Mouse (Mus musculus): ENCODE measurements at regions not wholly inside any gene's neighbourhood (a gene's known extent, or its start where the extent isn't known, plus 50 kb on each side); places are given as distances from the start of the nearest gene placed in this dataset.

DNA sequence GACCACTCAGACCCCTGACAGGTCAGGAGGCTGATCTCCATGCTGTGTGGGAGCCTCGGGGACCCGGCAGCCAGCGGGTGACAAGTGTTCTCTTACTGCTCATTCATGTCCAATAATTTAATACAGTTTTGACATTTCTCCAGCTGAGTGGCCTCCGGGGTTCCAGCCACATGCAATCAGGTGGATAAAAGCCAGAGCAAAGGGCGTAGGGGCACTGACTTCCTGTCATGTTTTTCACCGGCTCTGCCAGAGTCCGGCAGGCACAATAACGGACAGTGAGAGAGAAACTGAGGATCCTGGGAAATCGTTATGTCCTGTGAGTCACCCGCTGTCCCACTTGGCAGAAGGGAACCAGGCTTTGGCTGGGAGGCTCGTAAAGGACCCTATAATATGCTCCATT is 412.8 kb downstream of the Ptpru start:
- H3K27me3 ChIP-seq (ENCODE audit: control insufficient read depth, insufficient read depth, low read length) = no peaks in the 10 kb centered on the region
- no peak overlapping the region for H3K9ac ChIP-seq (ENCODE audit: low read depth, low read length, severe bottlenecking)
- DNase-seq (ENCODE audit: low spot score) (no peak), ATAC-seq (ENCODE audit: low FRiP score, low read depth) (no peak)
- no peak overlapping the region for H3K4me3 ChIP-seq (replicated peaks; ENCODE audit: low read length)
- H3K9me3 ChIP-seq (ENCODE audit: control insufficient read depth, low read length) = no peaks in the 10 kb centered on the region
- TF ChIP-seq POLR2A (IDR thresholded peaks at IDR 0.05; ENCODE audit: borderline replicate concordance, extremely low read depth, insufficient read depth, insufficient read length) = no peak
- H3K27ac ChIP-seq (replicated peaks; ENCODE audit: low read depth, low read length) = no peak overlapping the region
- no peak overlapping the region for H3K4me2 ChIP-seq (replicated peaks; ENCODE audit: low read depth, low read length, severe bottlenecking)
- no peaks in the 10 kb centered on the region for H3K4me1 ChIP-seq (ENCODE audit: control insufficient read depth, insufficient read depth, low read length)
- 44% methylated on average over 11 of the region's 11 CpGs for WGBS
- no peaks in the 10 kb centered on the region for H3K36me3 ChIP-seq (ENCODE audit: control insufficient read depth, insufficient read depth, low read length)

GRCm38 (mm10) chr4:131427871-131428270 is 410.2 kb downstream of the Ptpru start:
- Histone ChIP-seq H3K27me3 (ENCODE audit: control insufficient read depth, insufficient read depth, low read length) (no peaks in the 10 kb centered on the region), H3K4me1 (ENCODE audit: control insufficient read depth, insufficient read depth, low read length) (no peaks in the 10 kb centered on the region), H3K9me3 (ENCODE audit: control insufficient read depth, low read length) (no peaks in the 10 kb centered on the region), H3K36me3 (ENCODE audit: control insufficient read depth, insufficient read depth, low read length) (no peaks in the 10 kb centered on the region), H3K27ac (replicated peaks; ENCODE audit: low read depth, low read length) (no peak overlapping the region), H3K9ac (ENCODE audit: low read depth, low read length, severe bottlenecking) (no peak overlapping the region), H3K4me3 (replicated peaks; ENCODE audit: low read length) (no peak overlapping the region), H3K4me2 (replicated peaks; ENCODE audit: low read depth, low read length, severe bottlenecking) (no peak overlapping the region)
- ATAC-seq (ENCODE audit: low FRiP score, low read depth) = no peak
- WGBS = 95% methylated on average over 7 of the region's 7 CpGs
- no peak for DNase-seq (ENCODE audit: low spot score)
- no peak for TF ChIP-seq POLR2A (IDR thresholded peaks at IDR 0.05; ENCODE audit: borderline replicate concordance, extremely low read depth, insufficient read depth, insufficient read length)

- Histone ChIP-seq H3K36me3 (ENCODE audit: control insufficient read depth, insufficient read depth, low read length) (no peaks in the 10 kb centered on the region), H3K4me3 (replicated peaks; ENCODE audit: low read length) (no peak overlapping the region), H3K27ac (replicated peaks; ENCODE audit: low read depth, low read length) (no peak overlapping the region), H3K9me3 (ENCODE audit: control insufficient read depth, low read length) (no peaks in the 10 kb centered on the region), H3K4me2 (replicated peaks; ENCODE audit: low read depth, low read length, severe bottlenecking) (no peak overlapping the region), H3K27me3 (ENCODE audit: control insufficient read depth, insufficient read depth, low read length) (no peaks in the 10 kb centered on the region), H3K9ac (ENCODE audit: low read depth, low read length, severe bottlenecking) (no peak overlapping the region), H3K4me1 (ENCODE audit: control insufficient read depth, insufficient read depth, low read length) (no peaks in the 10 kb centered on the region)
- no peak for ATAC-seq (ENCODE audit: low FRiP score, low read depth)
- DNase-seq (ENCODE audit: low spot score) = no peak
- TF ChIP-seq POLR2A (IDR thresholded peaks at IDR 0.05; ENCODE audit: borderline replicate concordance, extremely low read depth, insufficient read depth, insufficient read length) = no peak
- WGBS = 70% methylated on average over 11 of the region's 11 CpGs
Observed at GRCm38 (mm10) chr4:131429356-131429755, 408.7 kb downstream of the Ptpru start.

DNA sequence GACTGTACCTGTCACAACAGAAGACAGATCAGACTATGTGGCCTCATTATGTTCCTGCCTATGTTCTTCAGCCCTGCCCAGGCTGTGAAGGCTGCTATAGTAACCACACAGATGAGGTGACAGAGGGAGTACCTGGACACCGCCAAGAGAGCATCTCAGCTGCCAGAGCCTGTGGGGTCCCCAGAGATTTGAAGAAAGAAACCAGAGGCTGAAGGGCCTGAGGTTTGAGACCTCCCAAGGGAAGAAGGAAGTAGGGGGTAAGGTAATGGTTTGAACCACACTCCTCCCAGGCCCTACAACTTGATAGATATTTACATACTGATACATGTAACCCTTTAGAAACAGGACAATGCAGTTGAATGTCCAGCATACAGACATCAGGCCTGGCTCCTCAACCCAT is 407.7 kb downstream of the Ptpru start:
- DNase-seq (ENCODE audit: low spot score) = no peak
- WGBS = 85% methylated on average over 1 of the region's 1 CpGs
- ATAC-seq (ENCODE audit: low FRiP score, low read depth) = no peak

DNA sequence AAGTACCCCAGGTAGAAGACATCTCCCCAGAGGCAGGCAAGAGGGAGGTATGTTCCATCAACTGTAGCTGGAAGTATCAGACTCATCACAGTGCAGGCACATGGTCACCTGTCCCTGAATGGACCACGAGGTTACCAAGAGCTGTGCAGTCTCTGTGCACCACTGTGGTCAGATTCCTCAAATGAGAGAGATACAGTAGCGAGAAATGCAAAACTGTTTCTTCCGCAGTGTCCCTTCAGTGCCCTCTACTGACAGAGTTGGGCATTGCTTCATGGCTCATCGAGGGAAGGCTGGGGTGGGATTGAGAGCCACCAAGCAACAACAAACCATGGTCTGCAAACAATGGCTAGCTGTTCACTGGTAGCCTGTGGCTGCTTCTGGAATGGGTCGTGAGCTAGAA is 406.9 kb downstream of the Ptpru start:
- Histone ChIP-seq H3K4me2 (replicated peaks; ENCODE audit: low read depth, low read length, severe bottlenecking) (no peak overlapping the region), H3K4me1 (ENCODE audit: control insufficient read depth, insufficient read depth, low read length) (no peaks in the 10 kb centered on the region), H3K9me3 (ENCODE audit: control insufficient read depth, low read length) (no peaks in the 10 kb centered on the region), H3K9ac (ENCODE audit: low read depth, low read length, severe bottlenecking) (no peak overlapping the region), H3K27ac (replicated peaks; ENCODE audit: low read depth, low read length) (no peak overlapping the region), H3K4me3 (replicated peaks; ENCODE audit: low read length) (no peak overlapping the region), H3K36me3 (ENCODE audit: control insufficient read depth, insufficient read depth, low read length) (no peaks in the 10 kb centered on the region), H3K27me3 (ENCODE audit: control insufficient read depth, insufficient read depth, low read length) (no peaks in the 10 kb centered on the region)
- WGBS = 10% methylated on average over 5 of the region's 5 CpGs
- peak; percentile 56 for DNase-seq (ENCODE audit: low spot score)
- TF ChIP-seq POLR2A (IDR thresholded peaks at IDR 0.05; ENCODE audit: borderline replicate concordance, extremely low read depth, insufficient read depth, insufficient read length) = no peak
- no peak for ATAC-seq (ENCODE audit: low FRiP score, low read depth)

More for the DNA sequence above, 407.7 kb downstream of the Ptpru start:
- H3K27ac ChIP-seq (replicated peaks; ENCODE audit: low read depth, low read length) = no peak overlapping the region
- no peaks in the 10 kb centered on the region for H3K27me3 ChIP-seq (ENCODE audit: control insufficient read depth, insufficient read depth, low read length)
- H3K36me3 ChIP-seq (ENCODE audit: control insufficient read depth, insufficient read depth, low read length) = no peaks in the 10 kb centered on the region
- TF ChIP-seq POLR2A (IDR thresholded peaks at IDR 0.05; ENCODE audit: borderline replicate concordance, extremely low read depth, insufficient read depth, insufficient read length) = no peak
- no peak overlapping the region for H3K4me2 ChIP-seq (replicated peaks; ENCODE audit: low read depth, low read length, severe bottlenecking)
- H3K4me3 ChIP-seq (replicated peaks; ENCODE audit: low read length) = no peak overlapping the region
- no peaks in the 10 kb centered on the region for H3K4me1 ChIP-seq (ENCODE audit: control insufficient read depth, insufficient read depth, low read length)
- H3K9ac ChIP-seq (ENCODE audit: low read depth, low read length, severe bottlenecking) = no peak overlapping the region
- H3K9me3 ChIP-seq (ENCODE audit: control insufficient read depth, low read length) = no peaks in the 10 kb centered on the region

DNA sequence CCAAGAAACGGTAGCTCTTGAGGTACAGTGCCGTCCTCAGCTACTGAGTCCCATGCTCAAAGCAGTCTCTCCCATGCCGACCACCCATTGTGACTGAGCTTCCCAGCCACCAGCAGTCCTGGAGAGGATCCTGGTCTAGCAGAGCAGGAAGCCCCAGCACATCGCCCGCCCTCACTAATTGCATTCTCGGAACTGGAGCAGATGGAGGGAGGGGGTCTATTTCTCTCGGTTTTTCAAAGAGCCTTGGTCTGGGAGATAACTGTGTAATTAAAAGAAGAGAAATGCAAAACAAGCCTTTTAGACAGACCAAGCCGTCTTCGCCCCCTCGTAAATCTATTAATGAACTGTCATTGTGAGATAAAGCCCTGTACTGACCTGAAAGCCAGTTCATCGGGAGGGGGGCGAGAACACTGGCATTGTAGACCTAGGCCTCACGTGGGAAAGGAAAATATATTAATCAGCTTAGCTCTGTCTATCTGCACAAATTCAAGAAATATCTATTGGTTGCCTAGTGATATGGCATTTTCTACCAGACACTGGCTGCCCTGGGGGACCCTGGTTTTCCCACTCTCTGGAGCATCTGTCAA is 405.4 kb downstream of the Ptpru start:
- no peak for ATAC-seq (ENCODE audit: low FRiP score, low read depth)

More for the DNA sequence above, 405.4 kb downstream of the Ptpru start:
- no peak for TF ChIP-seq POLR2A (IDR thresholded peaks at IDR 0.05; ENCODE audit: borderline replicate concordance, extremely low read depth, insufficient read depth, insufficient read length)
- Histone ChIP-seq H3K4me2 (replicated peaks; ENCODE audit: low read depth, low read length, severe bottlenecking) (no peak overlapping the region), H3K27ac (replicated peaks; ENCODE audit: low read depth, low read length) (no peak overlapping the region), H3K9me3 (ENCODE audit: control insufficient read depth, low read length) (no peaks in the 10 kb centered on the region), H3K4me3 (replicated peaks; ENCODE audit: low read length) (no peak overlapping the region), H3K9ac (ENCODE audit: low read depth, low read length, severe bottlenecking) (no peak overlapping the region), H3K4me1 (ENCODE audit: control insufficient read depth, insufficient read depth, low read length) (no peaks in the 10 kb centered on the region), H3K27me3 (ENCODE audit: control insufficient read depth, insufficient read depth, low read length) (no peaks in the 10 kb centered on the region), H3K36me3 (ENCODE audit: control insufficient read depth, insufficient read depth, low read length) (no peaks in the 10 kb centered on the region)
- 54% methylated on average over 13 of the region's 13 CpGs for WGBS
- no peak for DNase-seq (ENCODE audit: low spot score)
